Mouse (Mus musculus) gastrocnemius, postnatal 10 days (tissue): ENCODE measurements around the gene Pla2g12b. TPM values are rescaled to one million over a fixed set of nuclear protein-coding genes. Genes with fewer than 3 reads are reported as not detected.

Source experiments
- DNase-seq: peaks from one replicate; pipeline ENCODE4 v3.0.0; 2021; ENCODE audit warnings: mixed read lengths
- total RNA-seq, 2 experiments: library from RNA; stranded (reverse); gene quantifications; 2 replicates each; pipeline ENCODE4 v1.2.3; 2021

Gene Pla2g12b
- total RNA-seq, 2 experiments from 2014 or later = 0.34 TPM; not detected in 1

- DNase-seq = no peak
These were observed 13.2 kb downstream of the Pla2g12b start for GRCm38 (mm10) chr10:59416623-59417022.

GRCm38 (mm10) chr10:59419516-59419915 is 16.1 kb downstream of the Pla2g12b start:
- no peak for DNase-seq

GRCm38 (mm10) chr10:59424453-59424852 is 21.0 kb downstream of the Pla2g12b start:
- DNase-seq = no peak

GRCm38 (mm10) chr10:59425369-59425768 is 21.9 kb downstream of the Pla2g12b start:
- DNase-seq = peak; percentile 61

GRCm38 (mm10) chr10:59426371-59426770 is 22.9 kb downstream of the Pla2g12b start:
- DNase-seq = no peak

GRCm38 (mm10) chr10:59429448-59430135 is 26.1 kb downstream of the Pla2g12b start:
- no peak for DNase-seq

- DNase-seq = no peak
These were observed 27.3 kb downstream of the Pla2g12b start for GRCm38 (mm10) chr10:59430701-59431218.

- no peak for DNase-seq
These were observed 32.3 kb downstream of the Pla2g12b start for GRCm38 (mm10) chr10:59435746-59436145.

- no peak for DNase-seq
These were observed 35.2 kb downstream of the Pla2g12b start for GRCm38 (mm10) chr10:59438651-59439050.

GRCm38 (mm10) chr10:59439508-59439931 is 36.1 kb downstream of the Pla2g12b start:
- peak; percentile 72 for DNase-seq

GRCm38 (mm10) chr10:59440177-59440576 is 36.7 kb downstream of the Pla2g12b start:
- no peak for DNase-seq

- no peak for DNase-seq
These were observed 38.3 kb downstream of the Pla2g12b start, which contains the start of gene Oit3 for GRCm38 (mm10) chr10:59441735-59442134. Oit3 (minus strand) TSS chr10:59441778.

- no peak for DNase-seq
These were observed 39.8 kb downstream of the Pla2g12b start for GRCm38 (mm10) chr10:59443212-59443611.

- DNase-seq = no peak
These were observed 40.6 kb downstream of the Pla2g12b start for GRCm38 (mm10) chr10:59444106-59444505.

GRCm38 (mm10) chr10:59444635-59445034 is 41.2 kb downstream of the Pla2g12b start:
- no peak for DNase-seq

GRCm38 (mm10) chr10:59446911-59447437 is 43.5 kb downstream of the Pla2g12b start:
- DNase-seq = no peak

- no peak for DNase-seq
These were observed 44.1 kb downstream of the Pla2g12b start for GRCm38 (mm10) chr10:59447546-59447945.

- no peak for DNase-seq
These were observed 48.4 kb downstream of the Pla2g12b start for GRCm38 (mm10) chr10:59451839-59452238.

GRCm38 (mm10) chr10:59454631-59455030 is 51.2 kb downstream of the Pla2g12b start:
- no peak for DNase-seq

- no peak for DNase-seq
These were observed 56.3 kb downstream of the Pla2g12b start for GRCm38 (mm10) chr10:59459767-59460166.

- DNase-seq = no peak
These were observed 58.8 kb downstream of the Pla2g12b start for GRCm38 (mm10) chr10:59462307-59462706.

GRCm38 (mm10) chr10:59465546-59465945 is 62.1 kb downstream of the Pla2g12b start:
- DNase-seq = no peak

GRCm38 (mm10) chr10:59466626-59467025 is 63.2 kb downstream of the Pla2g12b start:
- DNase-seq = no peak

GRCm38 (mm10) chr10:59467297-59467696 is 63.8 kb downstream of the Pla2g12b start:
- DNase-seq = no peak
